Mouse (Mus musculus): Measurements from ENCODE around the gene Naa15.

Naa15 gene

GRCm38 (mm10) chr3:51483741-51484359, 68.9 kb downstream of the Naa15 start, which contains the start of gene Rab33b:
Gene Rab33b, plus strand, starts transcription at chr3:51483920.
- TF ChIP-seq POU5F1 (IDR thresholded peaks at IDR 0.05; ENCODE audit: borderline replicate concordance, low read length) (no peak), CTCF (conservative IDR thresholded peaks at IDR 0.05; ENCODE audit: low read length) (no peak), NANOG (IDR thresholded peaks at IDR 0.05; ENCODE audit: borderline replicate concordance, low read length) (no peak)
- Histone ChIP-seq H3K4me3 (replicated peaks; ENCODE audit: low read length) (peak within 1 kb of the TSS; percentile 96), H3K27me3 (ENCODE audit: insufficient read depth, low read length) (peaks cover 6% of the 10 kb centered on the region; the same call in 1 of the 2 replicates), H3K4me1 (replicated peaks; ENCODE audit: low read depth, low read length) (peaks cover 22% of the 10 kb centered on the region), H3K36me3 (ENCODE audit: insufficient read depth, low read length) (peaks cover 8% of the 10 kb centered on the region), H3K9me3 (ENCODE audit: low read length) (no peaks in the 10 kb centered on the region)

GRCm38 (mm10) chr3:51484370-51484769, 69.4 kb downstream of the Naa15 start:
- peaks cover 6% of the 10 kb centered on the region; the same call in 1 of the 2 replicates for H3K27me3 ChIP-seq (ENCODE audit: insufficient read depth, low read length)

GRCm38 (mm10) chr3:51485347-51485746, 70.4 kb downstream of the Naa15 start:
- peaks cover 6% of the 10 kb centered on the region; the same call in 1 of the 2 replicates for H3K27me3 ChIP-seq (ENCODE audit: insufficient read depth, low read length)
- H3K36me3 ChIP-seq (ENCODE audit: insufficient read depth, low read length), result peaks cover 8% of the 10 kb centered on the region
- peaks cover 22% of the 10 kb centered on the region for H3K4me1 ChIP-seq (replicated peaks; ENCODE audit: low read depth, low read length)
- no peak for TF ChIP-seq POU5F1 (IDR thresholded peaks at IDR 0.05; ENCODE audit: borderline replicate concordance, low read length)
- TF ChIP-seq NANOG (IDR thresholded peaks at IDR 0.05; ENCODE audit: borderline replicate concordance, low read length), result no peak
- no peak for TF ChIP-seq CTCF (conservative IDR thresholded peaks at IDR 0.05; ENCODE audit: low read length)
- no peaks in the 10 kb centered on the region for H3K9me3 ChIP-seq (ENCODE audit: low read length)
- 0 out of 2 replicates have a peak overlapping the region, but pooled peaks have one; percentile 96 for H3K4me3 ChIP-seq (replicated peaks; ENCODE audit: low read length)

More at GRCm38 (mm10) chr3:51484370-51484769, 69.4 kb downstream of the Naa15 start:
- H3K4me1 ChIP-seq (replicated peaks; ENCODE audit: low read depth, low read length), result peaks cover 22% of the 10 kb centered on the region
- H3K4me3 ChIP-seq (replicated peaks; ENCODE audit: low read length), result peak overlapping the region; percentile 96
- H3K9me3 ChIP-seq (ENCODE audit: low read length), result no peaks in the 10 kb centered on the region
- H3K36me3 ChIP-seq (ENCODE audit: insufficient read depth, low read length), result peaks cover 8% of the 10 kb centered on the region
- no peak for TF ChIP-seq POU5F1 (IDR thresholded peaks at IDR 0.05; ENCODE audit: borderline replicate concordance, low read length)
- TF ChIP-seq NANOG (IDR thresholded peaks at IDR 0.05; ENCODE audit: borderline replicate concordance, low read length), result no peak
- TF ChIP-seq CTCF (conservative IDR thresholded peaks at IDR 0.05; ENCODE audit: low read length), result no peak

- no peak overlapping the region for H3K4me3 ChIP-seq (replicated peaks; ENCODE audit: low read length)
- peaks cover 22% of the 10 kb centered on the region for H3K4me1 ChIP-seq (replicated peaks; ENCODE audit: low read depth, low read length)
- H3K36me3 ChIP-seq (ENCODE audit: insufficient read depth, low read length), result peaks cover 8% of the 10 kb centered on the region
- peaks cover 6% of the 10 kb centered on the region; the same call in 1 of the 2 replicates for H3K27me3 ChIP-seq (ENCODE audit: insufficient read depth, low read length)
- H3K9me3 ChIP-seq (ENCODE audit: low read length), result no peaks in the 10 kb centered on the region
- no peak for TF ChIP-seq POU5F1 (IDR thresholded peaks at IDR 0.05; ENCODE audit: borderline replicate concordance, low read length)
- TF ChIP-seq NANOG (IDR thresholded peaks at IDR 0.05; ENCODE audit: borderline replicate concordance, low read length), result no peak
These were observed 71.7 kb downstream of the Naa15 start for GRCm38 (mm10) chr3:51486491-51487195.

- Histone ChIP-seq H3K4me1 (replicated peaks; ENCODE audit: low read depth, low read length) (peaks cover 22% of the 10 kb centered on the region), H3K9me3 (ENCODE audit: low read length) (no peaks in the 10 kb centered on the region), H3K36me3 (ENCODE audit: insufficient read depth, low read length) (peaks cover 28% of the 10 kb centered on the region), H3K27me3 (ENCODE audit: insufficient read depth, low read length) (no peaks in the 10 kb centered on the region), H3K4me3 (replicated peaks; ENCODE audit: low read length) (no peak overlapping the region)
- TF ChIP-seq NANOG (IDR thresholded peaks at IDR 0.05; ENCODE audit: borderline replicate concordance, low read length), result no peak
These were observed 75.3 kb downstream of the Naa15 start for GRCm38 (mm10) chr3:51490088-51490753.

- Histone ChIP-seq H3K36me3 (ENCODE audit: insufficient read depth, low read length) (peaks cover 22% of the 10 kb centered on the region), H3K9me3 (ENCODE audit: low read length) (peaks cover 12% of the 10 kb centered on the region), H3K4me1 (replicated peaks; ENCODE audit: low read depth, low read length) (peaks cover 16% of the 10 kb centered on the region), H3K27me3 (ENCODE audit: insufficient read depth, low read length) (no peaks in the 10 kb centered on the region), H3K4me3 (replicated peaks; ENCODE audit: low read length) (no peak overlapping the region)
- TF ChIP-seq CTCF (conservative IDR thresholded peaks at IDR 0.05; ENCODE audit: low read length) (no peak), POU5F1 (IDR thresholded peaks at IDR 0.05; ENCODE audit: borderline replicate concordance, low read length) (no peak), NANOG (IDR thresholded peaks at IDR 0.05; ENCODE audit: borderline replicate concordance, low read length) (no peak)
These were observed 78.4 kb downstream of the Naa15 start for GRCm38 (mm10) chr3:51493272-51493838.

- H3K27me3 ChIP-seq (ENCODE audit: insufficient read depth, low read length), result no peaks in the 10 kb centered on the region
- H3K4me1 ChIP-seq (replicated peaks; ENCODE audit: low read depth, low read length), result peaks cover 16% of the 10 kb centered on the region
- TF ChIP-seq NANOG (IDR thresholded peaks at IDR 0.05; ENCODE audit: borderline replicate concordance, low read length) (no peak), CTCF (conservative IDR thresholded peaks at IDR 0.05; ENCODE audit: low read length) (no peak), POU5F1 (IDR thresholded peaks at IDR 0.05; ENCODE audit: borderline replicate concordance, low read length) (no peak)
- peaks cover 12% of the 10 kb centered on the region for H3K9me3 ChIP-seq (ENCODE audit: low read length)
- H3K36me3 ChIP-seq (ENCODE audit: insufficient read depth, low read length), result peaks cover 20% of the 10 kb centered on the region
- no peak overlapping the region for H3K4me3 ChIP-seq (replicated peaks; ENCODE audit: low read length)
These were observed 79.5 kb downstream of the Naa15 start for GRCm38 (mm10) chr3:51494466-51494865.

GRCm38 (mm10) chr3:51495646-51496045, 80.7 kb downstream of the Naa15 start:
- H3K27me3 ChIP-seq (ENCODE audit: insufficient read depth, low read length), result no peaks in the 10 kb centered on the region
- peaks cover 16% of the 10 kb centered on the region for H3K4me1 ChIP-seq (replicated peaks; ENCODE audit: low read depth, low read length)
- no peak overlapping the region for H3K4me3 ChIP-seq (replicated peaks; ENCODE audit: low read length)
- peaks cover 12% of the 10 kb centered on the region for H3K9me3 ChIP-seq (ENCODE audit: low read length)
- TF ChIP-seq POU5F1 (IDR thresholded peaks at IDR 0.05; ENCODE audit: borderline replicate concordance, low read length), result no peak
- no peak for TF ChIP-seq NANOG (IDR thresholded peaks at IDR 0.05; ENCODE audit: borderline replicate concordance, low read length)
- no peak for TF ChIP-seq CTCF (conservative IDR thresholded peaks at IDR 0.05; ENCODE audit: low read length)
- H3K36me3 ChIP-seq (ENCODE audit: insufficient read depth, low read length), result peaks cover 20% of the 10 kb centered on the region

Data from E14TG2a.4 (cell line).